Mouse (Mus musculus) thymus, adult 2 months (tissue): Measurements from ENCODE around the gene Defb20. TPM values are rescaled to one million over a fixed set of nuclear protein-coding genes. Genes with fewer than 3 reads are reported as not detected.

ENCODE experiments used
- DNase-seq: peaks from one replicate; pipeline ENCODE4 v3.0.0; 2021
- H3K27ac ChIP-seq: fragments of 200-500 bp; 2 replicates; pipeline ENCODE4 v1.5.1; 2012; ENCODE audit warnings: low read length, control low read depth; ENCODE audit not compliant: control insufficient read depth, insufficient read depth
- H3K27me3 ChIP-seq: fragments of 200-500 bp; 2 replicates; pipeline ENCODE4 v1.6.1; 2012; ENCODE audit warnings: mild to moderate bottlenecking, low read length, moderate library complexity, mixed read lengths; ENCODE audit not compliant: control insufficient read depth, insufficient read depth
- H3K36me3 ChIP-seq: fragments of 200-500 bp; 2 replicates; pipeline ENCODE4 v1.6.1; 2012; ENCODE audit warnings: mild to moderate bottlenecking, low read length, moderate library complexity; ENCODE audit not compliant: control insufficient read depth, insufficient read depth
- H3K4me1 ChIP-seq: fragments of 200-500 bp; replicated peaks from 2 replicates; pipeline ENCODE4 v1.6.1; 2012; ENCODE audit warnings: low read length; ENCODE audit not compliant: control insufficient read depth, insufficient read depth
- H3K4me3 ChIP-seq: fragments of 200-500 bp; 2 replicates; pipeline ENCODE4 v1.5.1; 2012; ENCODE audit warnings: mild to moderate bottlenecking, low read length, control low read depth, moderate library complexity; ENCODE audit not compliant: control insufficient read depth, insufficient read depth
- CTCF ChIP-seq: fragments of 200-500 bp; IDR thresholded peaks from 2 replicates; pipeline ENCODE4 v1.5.1; 2012; ENCODE audit warnings: mild to moderate bottlenecking, control low read depth, low read length, moderate library complexity, borderline replicate concordance; ENCODE audit not compliant: control insufficient read depth, poor library complexity, insufficient read depth; ENCODE audit errors: extremely low read depth
- POLR2A ChIP-seq: fragments of 200-500 bp; IDR thresholded peaks from 2 replicates; pipeline ENCODE4 v1.6.1; 2012; ENCODE audit warnings: mild to moderate bottlenecking, low read length, control low read depth, moderate library complexity; ENCODE audit not compliant: control insufficient read depth, poor library complexity, insufficient read depth; ENCODE audit errors: extremely low read depth
- WGBS: fragments of 180-500 bp; shearing (Covaris S2); methylation state at CpG from one replicate; pipeline ENCODE4 v1.1.7; 2018; 5-methylcytosine and 5-hydroxymethylcytosine counted together
- polyA plus RNA-seq: library from polyadenylated mRNA; depleted of rRNA; stranded (reverse); fragments of >200 nt; gene quantifications from 2 replicates; pipeline ENCODE4 v1.2.3, GENCODE M21; 2012; rRNA removed

Gene Defb20
- polyA plus RNA-seq, 1 experiment, result not detected

GRCm38 (mm10) chr2:152516084-152516483 lies 39.2 kb downstream of the Defb20 start:
- Histone ChIP-seq H3K4me1 (no peaks in the 10 kb centered on the region), H3K4me3 (no peak overlapping the region), H3K27ac (no peak overlapping the region), H3K36me3 (no peaks in the 10 kb centered on the region), H3K27me3 (no peaks in the 10 kb centered on the region)
- DNase-seq, result no peak
- 13% methylated on average over 4 of the region's 4 CpGs for WGBS
- TF ChIP-seq CTCF, result no peak
- TF ChIP-seq POLR2A, result no peak

- no peak for DNase-seq
- Histone ChIP-seq H3K27me3 (no peaks in the 10 kb centered on the region), H3K4me3 (no peak within 1 kb of the TSS), H3K4me1 (no peaks in the 10 kb centered on the region), H3K27ac (no peak within 1 kb of the TSS), H3K36me3 (no peaks in the 10 kb centered on the region)
- TF ChIP-seq POLR2A, result no peak
- no peak for TF ChIP-seq CTCF
- WGBS, result 80% methylated on average over 4 of the region's 4 CpGs
Measured at GRCm38 (mm10) chr2:152517981-152518380, 41.1 kb downstream of the Defb20 start, which contains the start of gene Defb28. Gene Defb28, plus strand, starts transcription at chr2:152518255.

Other genes starting within 250 kb of the Defb20 start
- 69.7 and 78.2 TPM in 2 replicates for gene Tbc1d20, start 183.2 kb upstream of the Defb20 start, polyA plus RNA-seq
- 688 and 743 TPM in 2 replicates for gene Rbck1, start 144.4 kb upstream of the Defb20 start, polyA plus RNA-seq
- gene Trib3, start 133.0 kb upstream of the Defb20 start, polyA plus RNA-seq, result 2.6 and 3.8 TPM in 2 replicates
- gene Nrsn2, start 100.4 kb upstream of the Defb20 start, polyA plus RNA-seq, result 0.07 TPM in 1 of 2 replicates, not detected in the other
- gene Sox12, start 79.0 kb upstream of the Defb20 start, polyA plus RNA-seq, result 3.8 and 4.5 TPM in 2 replicates
- gene Zcchc3, start 62.0 kb upstream of the Defb20 start, polyA plus RNA-seq, result 1.7 and 2.0 TPM in 2 replicates
- gene 6820408C15Rik, start 61.5 kb upstream of the Defb20 start, polyA plus RNA-seq, result 0.36 and 0.50 TPM in 2 replicates
- gene Defb23, start 12.4 kb upstream of the Defb20 start, polyA plus RNA-seq, result not detected in 2 replicates
- gene Defb22, start 13.1 kb downstream of the Defb20 start, polyA plus RNA-seq, result 0.24 TPM in 1 of 2 replicates, not detected in the other
- not detected in 2 replicates for gene Defb26, start 34.6 kb downstream of the Defb20 start, polyA plus RNA-seq
- not detected in 2 replicates for gene Defb28, start 41.2 kb downstream of the Defb20 start, polyA plus RNA-seq
- not detected in 2 replicates for gene Defb29, start 63.0 kb downstream of the Defb20 start, polyA plus RNA-seq
- not detected in 2 replicates for gene Gm17416, start 92.3 kb downstream of the Defb20 start, polyA plus RNA-seq
- gene Defb21, start 95.7 kb downstream of the Defb20 start, polyA plus RNA-seq, result not detected in 2 replicates
- 1.5 and 1.7 TPM in 2 replicates for gene Defb19, start 103.2 kb downstream of the Defb20 start, polyA plus RNA-seq
- not detected in 2 replicates for gene Defb45, start 122.3 kb downstream of the Defb20 start, polyA plus RNA-seq
- not detected in 2 replicates for gene Defb36, start 127.3 kb downstream of the Defb20 start, polyA plus RNA-seq
- gene Defb25, start 146.0 kb downstream of the Defb20 start, polyA plus RNA-seq, result 1.7 and 2.0 TPM in 2 replicates
- gene Rem1, start 149.9 kb downstream of the Defb20 start, polyA plus RNA-seq, result 2.9 and 3.3 TPM in 2 replicates
- gene H13, start 192.4 kb downstream of the Defb20 start, polyA plus RNA-seq, result 270 and 324 TPM in 2 replicates
- gene Mcts2, start 210.0 kb downstream of the Defb20 start, polyA plus RNA-seq, result 4.2 and 4.4 TPM in 2 replicates